Mouse (Mus musculus) spleen, adult 2 months (tissue): ENCODE measurements around the gene Polr2g.
A peak's percentile ranks its signal among the peaks of the same experiment; 100 is the strongest.

ENCODE experiments used
- CTCF ChIP-seq: fragments of 200-500 bp; IDR thresholded peaks from 2 replicates; pipeline ENCODE4 v1.5.1; 2011; ENCODE audit warnings: mild to moderate bottlenecking, inconsistent platforms; ENCODE audit not compliant: insufficient read depth, insufficient read length, insufficient replicate concordance; ENCODE audit errors: extremely low read depth
- POLR2A ChIP-seq: fragments of 200-500 bp; IDR thresholded peaks from 2 replicates; pipeline ENCODE4 v1.6.1; 2011; ENCODE audit warnings: low read depth, low read length, inconsistent platforms

DNA sequence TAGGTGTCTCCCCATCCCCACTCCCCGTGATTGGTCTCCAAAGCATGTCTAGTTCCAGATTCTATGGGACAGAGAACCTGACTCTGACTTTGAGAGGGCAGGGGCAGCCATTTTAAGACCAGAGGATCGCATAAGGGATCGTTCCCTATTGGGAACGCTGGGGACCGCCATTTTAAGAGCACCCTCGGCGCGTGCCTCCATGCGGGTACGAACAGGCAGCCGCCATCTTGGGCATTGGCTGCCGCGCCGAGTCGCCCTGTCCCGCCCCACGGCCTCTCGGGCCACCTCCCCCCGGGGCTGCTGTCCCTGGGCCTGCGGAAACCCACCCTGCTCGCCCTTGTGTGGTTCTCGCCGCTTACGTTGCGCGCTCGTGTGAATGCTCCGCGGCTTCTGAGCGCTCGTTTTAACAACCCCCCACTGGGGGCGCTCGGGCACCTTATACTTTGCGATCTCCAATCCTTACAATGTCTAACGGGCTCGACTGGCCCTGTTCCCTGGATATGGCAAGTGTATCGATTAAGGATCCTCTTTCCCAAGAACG lies 38.9 kb upstream of the Polr2g start, which contains the start of gene Bscl2:
- TF ChIP-seq POLR2A (peak; percentile 23; the same call in 1 of the 2 replicates), CTCF (peak; percentile 13; the same call in 1 of the 2 replicates)
